ENCODE assay signal across 8 mouse cellular contexts in the genomic region with DNA sequence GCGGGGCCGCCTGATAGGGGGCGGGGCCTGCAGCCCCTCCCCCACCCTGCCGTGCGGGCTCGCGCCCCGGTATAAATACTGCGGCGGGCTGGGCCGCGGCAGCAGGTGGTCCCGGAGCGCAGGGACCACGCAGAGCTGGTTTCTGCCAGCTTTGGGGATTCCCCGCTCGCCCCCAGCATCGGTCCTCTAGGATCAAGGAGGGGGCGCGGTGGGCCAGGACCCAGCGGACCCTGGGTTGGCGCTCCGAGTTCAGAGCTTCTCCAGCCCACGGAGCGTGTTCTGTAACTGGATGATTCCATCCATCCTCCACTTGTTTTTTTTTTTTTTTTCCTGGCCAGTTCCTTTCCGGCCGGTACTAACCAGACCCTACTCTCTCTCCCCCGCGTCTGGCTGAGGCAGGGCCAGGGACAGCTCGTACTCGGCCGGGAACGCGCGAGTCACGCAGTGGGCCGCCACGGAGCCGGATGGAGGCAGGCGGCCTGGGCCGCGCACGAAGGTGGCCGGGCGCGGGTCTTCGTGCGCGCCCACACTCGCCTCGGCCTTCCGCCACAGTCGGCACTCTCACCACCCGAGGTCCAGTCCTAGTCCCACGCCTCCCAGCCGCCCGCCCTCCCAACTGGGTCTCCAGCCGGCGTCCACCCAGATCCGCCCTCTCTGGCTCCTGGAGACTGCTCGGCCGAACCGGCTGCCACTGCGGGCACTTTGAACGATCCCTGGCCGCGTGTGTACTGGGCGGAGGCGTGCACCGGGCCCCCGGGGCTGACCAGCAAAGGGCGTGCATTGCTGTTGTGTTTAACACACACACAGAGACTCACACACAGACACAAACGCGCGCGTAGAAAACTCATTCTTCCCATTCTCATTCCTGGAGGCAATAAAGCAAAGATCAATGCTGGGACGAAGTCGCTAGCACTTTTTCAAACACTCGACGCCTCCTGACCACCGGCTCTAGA. TPM values are rescaled to one million over a fixed set of nuclear protein-coding genes. Genes with fewer than 3 reads are reported as not detected.
DNase-seq lines count a peak whose midpoint lies in the region; ATAC-seq and TF ChIP-seq lines count a peak whose summit lies in the region.

No protein-coding gene starts in this region.

- ATAC-seq in cerebellum, adult (ENCODE audit: insufficient number of reproducible peaks, low FRiP score, low TSS enrichment): 0 out of 2 replicates have a peak, but pooled peaks have one; percentile 34
- ATAC-seq in intestine, embryonic 14.5 days (replicated peaks; ENCODE audit: low FRiP score, low TSS enrichment, low read depth): peak; percentile 52
- ATAC-seq in monocyte, adult 5-6 weeks (replicated peaks; ENCODE audit: insufficient number of reproducible peaks, low FRiP score, low TSS enrichment, poor library complexity, severe bottlenecking): no peak

- WGBS in intestine, embryonic 14.5 days: under 1% methylated on average over 75 of the region's 81 CpGs

- no peak overlapping the region for H3K27ac ChIP-seq in embryonic fibroblast, embryonic 13.5 days (ENCODE audit: insufficient read depth, low read length)
- H3K27ac ChIP-seq in intestine, embryonic 14.5 days (ENCODE audit: low read depth): no peak overlapping the region

- DNase-seq in cerebellum, postnatal 4 days (ENCODE audit: low spot score in 2 of 2): no peak
- DNase-seq in CD4-positive, CD25-positive, alpha-beta regulatory T cell, adult 2 months (ENCODE audit: low read depth, low spot score): peak; percentile 27
- DNase-seq in intestine, embryonic 14.5 days (ENCODE audit: low spot score): peak; percentile 78
- DNase-seq in lung, postnatal 4 days: peak; percentile 15 to 38
- DNase-seq in c-Kit-positive CD71-positive TER-119-positive erythroid progenitor cells, embryonic 14.5 days (ENCODE audit: low spot score): no peak

- H3K4me2 ChIP-seq in intestine, embryonic 14.5 days (ENCODE audit: low read length): peak overlapping the region; percentile 99

- no peak for TF ChIP-seq CTCF in embryonic fibroblast, embryonic 13.5 days (IDR thresholded peaks at IDR 0.05; ENCODE audit: borderline replicate concordance, insufficient read depth, low read length)

- no peaks in the 10 kb centered on the region for H3K36me3 ChIP-seq in intestine, embryonic 14.5 days (ENCODE audit: control insufficient read depth, insufficient read depth, low read length)

- no peak for TF ChIP-seq POLR2A in embryonic fibroblast, embryonic 13.5 days (IDR thresholded peaks at IDR 0.05; ENCODE audit: low read depth, low read length)

- no peak overlapping the region for H3K9ac ChIP-seq in intestine, embryonic 14.5 days (ENCODE audit: low read length)

- H3K9me3 ChIP-seq in intestine, embryonic 14.5 days (ENCODE audit: control insufficient read depth, low read length): no peaks in the 10 kb centered on the region

- H3K27me3 ChIP-seq in intestine, embryonic 14.5 days (replicated peaks; ENCODE audit: control insufficient read depth, insufficient read depth, low read length): peaks cover 97% of the 10 kb centered on the region

- H3K4me1 ChIP-seq in embryonic fibroblast, embryonic 13.5 days (ENCODE audit: control insufficient read depth, insufficient read depth, low read length): no peaks in the 10 kb centered on the region
- peaks cover 14% of the 10 kb centered on the region for H3K4me1 ChIP-seq in intestine, embryonic 14.5 days (replicated peaks; ENCODE audit: control insufficient read depth, insufficient read depth, low read length)

- peak overlapping the region; percentile 39 for H3K4me3 ChIP-seq in embryonic fibroblast, embryonic 13.5 days (ENCODE audit: insufficient read depth, low read length)
- H3K4me3 ChIP-seq in intestine, embryonic 14.5 days (ENCODE audit: low read depth, low read length): peak overlapping the region; percentile 48

RNA-seq across cellular contexts. Expression of a gene that starts 8.8 kb away (rescaled TPM):
- polyA plus RNA-seq in embryonic fibroblast, embryonic 13.5 days (2011; ENCODE audit: insufficient read length, low read depth, missing spikeins): not detected in 2 replicates
- 0.07 and 0.27 TPM in 2 replicates for polyA plus RNA-seq in intestine, embryonic 14.5 days (2014; fragmentation: Nextera tagmentation; extraction: Ambion mirVana)
- not detected in 3 replicates for total RNA-seq in monocyte, adult 5-6 weeks (2017)

Comparison
In these comparisons a context has a peak if more than half of its experiments do, and no peak if none do; other contexts are left out.
1. DNase-seq: peak in CD4-positive, CD25-positive, alpha-beta regulatory T cell, adult 2 months (single experiment), intestine, embryonic 14.5 days (single experiment) and lung, postnatal 4 days (2 of 2); none in cerebellum, postnatal 4 days (0 of 2) and c-Kit-positive CD71-positive TER-119-positive erythroid progenitor cells, embryonic 14.5 days (single experiment).